Mouse (Mus musculus): ENCODE results near the gene Dcaf8. TPM values are rescaled to one million over a fixed set of nuclear protein-coding genes. Genes with fewer than 3 reads are reported as not detected.
A peak's percentile ranks its signal among the peaks of the same experiment; 100 is the strongest.

Gene Dcaf8
- total RNA-seq, 1 experiment from 2014 or later, result 197 TPM

DNA sequence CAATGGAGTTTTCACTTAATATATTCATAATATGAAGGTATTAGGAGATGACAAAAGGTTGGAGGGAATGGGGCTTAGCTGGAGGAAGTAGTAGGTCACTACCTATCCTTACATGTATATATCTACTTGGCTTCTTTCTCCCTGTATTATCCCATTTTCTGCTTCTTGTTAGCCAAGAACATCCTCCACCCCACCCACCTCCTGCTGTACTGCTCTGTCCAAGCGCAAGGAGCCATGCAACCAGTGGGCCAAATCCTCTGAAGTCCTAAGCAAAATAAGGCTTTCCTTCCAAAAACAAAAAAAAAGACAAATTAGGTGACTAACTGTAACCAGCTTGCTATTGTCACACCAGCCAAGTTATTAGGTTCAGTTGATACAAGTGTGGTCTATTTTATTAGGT lies 7.1 kb upstream of the Dcaf8 start:
- ATAC-seq (ENCODE audit: extremely low read depth, insufficient number of reproducible peaks, low FRiP score, poor library complexity, severe bottlenecking), result no peak

DNA sequence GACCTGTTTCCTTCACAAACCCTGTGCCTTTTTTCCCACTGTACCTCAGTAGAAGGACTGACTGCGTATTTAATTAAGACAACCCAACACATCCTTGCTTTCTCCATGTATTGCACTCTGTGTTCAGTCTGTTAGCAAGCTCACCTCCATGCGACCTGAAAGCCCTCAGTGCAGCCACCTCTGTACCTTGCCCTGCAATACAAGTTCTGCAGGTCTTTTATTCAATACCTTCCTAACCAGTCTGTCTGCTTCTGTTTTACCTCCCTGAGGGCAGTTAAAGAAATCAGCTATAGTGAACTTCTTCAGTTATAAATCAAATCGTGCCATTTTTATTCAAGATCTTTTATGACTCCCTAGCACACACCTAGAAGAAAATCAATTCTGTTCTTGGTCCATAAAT lies 6.4 kb upstream of the Dcaf8 start:
- no peak for ATAC-seq (ENCODE audit: extremely low read depth, insufficient number of reproducible peaks, low FRiP score, poor library complexity, severe bottlenecking)

DNA sequence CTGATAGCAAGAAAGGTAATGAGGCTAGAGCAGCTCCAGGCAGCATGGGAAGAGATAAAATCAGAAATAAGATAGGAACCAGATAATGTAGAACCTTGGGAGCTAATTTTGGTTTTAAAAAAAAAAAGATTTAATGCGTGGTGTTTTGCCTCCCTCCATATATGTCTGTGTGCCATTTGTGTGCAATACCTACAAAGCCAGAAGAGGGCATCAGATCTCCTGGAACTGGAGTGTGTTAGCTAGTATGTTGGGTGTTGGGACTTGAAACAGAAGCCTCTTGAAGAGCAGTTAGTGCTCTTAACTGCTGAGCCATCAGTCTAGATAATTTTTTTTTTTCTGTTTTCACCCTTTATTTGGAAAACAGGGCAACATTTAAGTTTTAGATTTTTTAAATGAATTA lies 4.3 kb upstream of the Dcaf8 start:
- peak; percentile 70 for ATAC-seq (ENCODE audit: extremely low read depth, insufficient number of reproducible peaks, low FRiP score, poor library complexity, severe bottlenecking)

DNA sequence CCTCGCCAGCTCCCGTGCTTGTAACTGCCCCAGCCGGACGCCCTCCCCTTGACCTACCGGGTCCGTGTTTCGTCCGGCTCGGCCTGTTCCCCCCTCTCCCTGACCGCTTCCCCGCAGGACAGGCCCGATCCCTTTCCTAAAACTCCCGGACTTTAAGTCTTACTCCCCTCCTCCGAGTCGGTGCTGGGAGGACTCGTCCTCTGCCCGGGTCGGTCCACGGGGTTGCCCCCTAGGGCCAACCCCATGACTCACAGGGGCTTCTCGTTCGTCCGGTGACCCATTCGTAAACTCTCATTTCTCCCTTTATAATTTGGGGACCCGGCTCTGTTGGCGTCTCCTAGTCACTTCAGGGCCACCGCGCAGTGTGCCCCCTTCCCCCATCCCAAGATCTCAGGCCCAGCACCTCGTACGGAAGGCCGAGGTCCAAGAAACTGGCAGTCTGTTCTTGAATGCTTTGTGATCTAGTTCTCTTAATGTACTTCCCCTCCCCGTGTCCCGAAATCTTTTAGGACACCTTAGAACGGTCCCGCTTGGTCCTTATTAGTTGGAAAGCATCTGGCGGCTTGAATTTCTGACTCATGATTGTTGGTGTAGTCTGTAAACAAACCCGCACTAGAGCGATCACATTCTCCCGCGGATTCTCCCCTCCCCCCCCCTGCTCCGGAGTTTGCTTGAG lies 533 bp downstream of the Dcaf8 start:
- ATAC-seq (ENCODE audit: extremely low read depth, insufficient number of reproducible peaks, low FRiP score, poor library complexity, severe bottlenecking), result no peak

DNA sequence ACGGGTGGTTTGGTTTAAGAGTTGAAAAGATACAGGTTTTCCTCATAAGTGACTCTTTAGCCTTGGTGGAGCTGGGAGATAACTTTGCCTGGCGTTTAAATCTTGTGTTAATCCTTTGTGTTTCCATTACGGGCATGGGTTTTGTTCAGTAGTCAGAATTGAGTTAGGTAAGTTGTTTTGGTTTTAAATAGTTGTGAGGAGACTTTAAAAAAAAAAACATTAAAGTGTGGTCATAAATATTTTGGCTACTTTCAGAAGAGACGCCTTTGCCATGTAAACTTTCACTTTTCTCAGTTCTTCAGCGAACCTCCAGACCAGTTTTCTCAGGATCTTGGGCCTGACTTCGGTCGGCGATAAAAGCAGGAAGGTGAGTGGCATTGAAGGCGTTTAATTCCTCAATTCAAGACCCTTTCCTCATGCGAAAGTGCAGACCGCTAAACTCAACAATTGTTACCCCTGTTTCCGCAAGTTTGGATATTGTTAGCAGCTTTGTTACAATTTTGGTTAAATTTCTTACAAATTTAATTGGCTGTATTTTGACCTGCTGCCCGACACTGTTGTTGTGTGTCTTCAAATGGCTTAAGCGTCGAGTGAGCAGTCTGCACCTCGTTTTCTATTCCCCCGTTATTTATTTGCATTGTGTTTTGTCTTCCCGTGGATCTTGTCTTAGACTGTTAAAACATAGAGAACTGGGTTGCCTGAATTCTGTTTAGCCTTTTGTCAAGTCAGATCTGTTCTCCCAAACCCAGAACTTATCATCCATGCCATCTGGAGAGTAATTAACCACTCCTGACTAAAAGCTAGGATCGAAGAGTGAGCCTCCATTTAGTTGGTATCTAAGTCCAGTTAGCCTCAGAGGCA lies 1.3 kb downstream of the Dcaf8 start:
- ATAC-seq (ENCODE audit: extremely low read depth, insufficient number of reproducible peaks, low FRiP score, poor library complexity, severe bottlenecking), result no peak

DNA sequence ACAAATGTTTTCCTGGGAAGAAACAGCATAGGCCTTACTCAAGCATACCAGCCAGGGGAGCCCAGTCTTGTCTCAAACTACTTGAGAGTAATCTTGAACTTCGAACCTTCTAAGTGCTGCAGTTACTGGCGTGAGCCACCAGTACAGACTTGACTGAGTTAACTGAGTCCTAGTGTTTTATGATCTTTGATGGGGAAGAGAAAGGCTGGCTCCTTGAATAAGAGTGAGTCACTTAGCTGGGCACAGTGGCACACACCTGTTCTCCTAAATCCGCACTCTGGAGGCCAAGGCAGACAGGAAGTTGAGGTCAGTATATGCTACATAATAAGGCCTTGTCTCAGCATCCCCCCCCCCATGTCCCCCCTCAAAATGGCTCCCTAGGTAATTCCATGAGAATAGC lies 6.7 kb downstream of the Dcaf8 start:
- no peak for ATAC-seq (ENCODE audit: extremely low read depth, insufficient number of reproducible peaks, low FRiP score, poor library complexity, severe bottlenecking)

DNA sequence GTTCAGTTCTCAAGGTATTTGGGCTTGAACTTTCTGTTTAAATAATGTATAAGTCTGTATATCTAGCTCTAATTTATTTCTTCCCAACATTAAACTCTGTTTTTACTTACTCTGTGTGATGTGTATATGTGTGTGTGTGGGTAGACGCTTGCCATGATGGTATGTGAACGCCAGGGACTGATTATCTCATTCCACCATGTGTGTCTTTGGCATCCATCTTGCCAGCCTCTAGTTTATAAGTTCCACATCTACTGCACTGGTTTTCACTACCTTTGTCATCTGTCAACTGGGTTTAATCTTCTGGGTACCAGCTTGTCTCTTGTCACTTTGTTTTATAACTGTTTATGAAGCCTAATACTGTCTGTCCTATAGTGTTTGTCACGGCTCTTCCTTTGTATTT lies 7.6 kb downstream of the Dcaf8 start:
- ATAC-seq (ENCODE audit: extremely low read depth, insufficient number of reproducible peaks, low FRiP score, poor library complexity, severe bottlenecking), result no peak

DNA sequence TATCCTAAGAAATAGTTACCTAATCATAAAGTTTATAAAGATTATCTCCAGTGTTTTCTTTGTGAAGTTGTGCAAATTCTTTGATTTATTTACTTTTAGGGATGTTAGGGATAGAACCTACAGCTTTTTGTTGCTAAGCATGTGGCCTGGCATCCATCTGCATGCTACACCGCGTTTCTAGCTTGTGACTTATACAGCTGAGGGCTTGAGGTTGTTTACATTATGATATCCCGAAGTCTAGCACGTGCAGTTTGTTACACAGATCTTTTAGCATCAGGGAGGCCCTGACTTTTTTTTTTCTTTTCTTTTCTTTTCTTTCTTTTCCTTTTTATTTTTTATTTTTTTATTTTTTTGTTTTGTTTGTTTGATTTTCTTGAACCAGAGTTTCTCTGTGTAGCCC lies 12.1 kb downstream of the Dcaf8 start:
- ATAC-seq (ENCODE audit: extremely low read depth, insufficient number of reproducible peaks, low FRiP score, poor library complexity, severe bottlenecking), result no peak

DNA sequence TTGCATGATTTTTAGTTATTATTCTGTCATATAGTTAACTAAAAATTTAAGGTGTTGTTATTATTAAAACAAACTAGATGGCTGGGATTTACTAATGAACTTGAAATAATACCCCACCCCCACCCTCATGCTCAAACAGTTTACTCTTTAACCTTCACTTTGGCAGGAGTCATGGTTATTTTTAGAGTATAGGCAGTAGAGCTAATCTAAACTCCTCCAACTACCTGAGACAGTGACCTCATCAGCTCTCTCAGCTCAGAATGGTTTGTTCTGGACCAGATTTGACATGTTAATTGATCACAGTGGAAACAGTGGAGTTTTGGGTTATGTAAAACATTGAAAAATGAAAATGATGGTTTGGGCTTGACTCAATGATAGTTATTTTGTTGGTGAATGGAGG lies 12.6 kb downstream of the Dcaf8 start:
- no peak for ATAC-seq (ENCODE audit: extremely low read depth, insufficient number of reproducible peaks, low FRiP score, poor library complexity, severe bottlenecking)

DNA sequence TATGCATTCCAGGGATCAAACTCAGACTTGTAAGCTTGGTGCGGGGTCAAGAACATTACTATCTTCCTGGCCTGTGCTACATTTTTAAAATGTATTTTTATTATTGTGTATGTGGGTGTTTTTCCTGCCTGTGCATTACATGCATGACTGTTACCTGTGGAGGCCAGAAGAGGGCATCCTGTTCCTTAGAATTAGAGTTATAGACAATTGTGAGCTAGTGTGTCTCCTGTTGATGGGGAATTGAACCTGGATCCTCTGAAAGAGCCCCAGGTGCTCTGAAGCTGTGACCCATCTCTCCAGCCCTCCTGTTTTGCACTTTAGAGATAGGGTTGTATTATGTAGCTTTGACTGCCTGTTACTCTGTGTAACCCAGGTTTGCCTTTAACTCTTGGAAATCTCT lies 14.1 kb downstream of the Dcaf8 start:
- ATAC-seq (ENCODE audit: extremely low read depth, insufficient number of reproducible peaks, low FRiP score, poor library complexity, severe bottlenecking), result peak; percentile 60; the same call in 1 of the 2 replicates

DNA sequence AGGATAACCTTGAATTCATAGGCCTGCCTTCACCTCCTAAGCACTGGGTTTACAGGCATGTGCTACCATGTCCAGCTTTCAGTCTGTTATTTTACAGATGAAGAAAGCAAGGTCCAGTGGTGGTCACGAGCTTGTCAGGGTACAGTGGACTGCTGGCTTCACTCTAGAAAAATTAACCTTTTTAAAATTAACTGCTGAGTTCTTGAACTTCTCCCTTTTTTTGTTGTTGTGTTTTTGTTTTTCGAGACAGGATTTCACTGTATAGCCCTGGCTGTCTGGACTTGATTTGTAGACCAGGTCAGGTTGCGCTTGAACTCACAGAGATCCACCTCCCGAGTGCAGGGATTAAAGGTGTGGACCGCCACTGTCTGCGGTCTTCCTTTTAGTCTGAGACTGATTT lies 15.1 kb downstream of the Dcaf8 start:
- ATAC-seq (ENCODE audit: extremely low read depth, insufficient number of reproducible peaks, low FRiP score, poor library complexity, severe bottlenecking), result no peak

DNA sequence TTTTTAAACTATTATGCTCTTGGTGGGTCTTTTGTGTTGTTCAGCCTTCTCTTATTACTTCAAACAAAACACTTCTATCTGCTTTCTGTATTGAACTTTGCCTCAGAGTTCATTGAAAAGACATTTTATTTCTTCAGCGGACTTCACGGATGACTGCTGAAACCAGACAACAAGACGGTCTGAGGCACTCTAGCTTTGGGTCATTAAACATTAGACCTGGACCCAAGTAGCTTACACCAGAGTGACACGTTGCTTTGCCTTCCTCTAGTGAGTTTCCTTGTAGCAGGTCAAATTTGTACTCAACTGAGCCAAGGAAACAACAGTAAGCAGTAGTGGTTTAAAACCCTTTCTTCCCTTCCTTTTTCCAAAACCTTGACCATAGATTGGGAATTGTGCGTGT lies 20.0 kb downstream of the Dcaf8 start:
- no peak for ATAC-seq (ENCODE audit: extremely low read depth, insufficient number of reproducible peaks, low FRiP score, poor library complexity, severe bottlenecking)

DNA sequence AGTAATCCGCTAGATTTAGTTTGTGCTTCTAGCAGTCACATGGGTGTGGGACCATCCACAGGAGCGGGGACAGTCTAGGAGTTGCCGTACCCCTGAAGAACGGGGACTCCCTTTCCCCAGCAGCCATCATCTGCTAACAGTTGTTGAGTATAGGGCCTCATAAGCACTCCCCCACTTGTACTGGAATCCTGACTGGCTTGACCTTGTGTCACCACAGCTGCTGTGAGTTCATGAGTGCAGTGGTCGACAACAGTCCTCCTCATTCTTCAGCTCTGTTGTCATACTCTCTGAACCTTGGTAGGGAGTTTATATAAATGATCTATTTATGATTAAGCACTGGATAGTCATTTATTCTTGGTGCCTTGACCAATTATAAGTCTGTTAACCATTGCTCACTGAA lies 21.9 kb downstream of the Dcaf8 start:
- no peak for ATAC-seq (ENCODE audit: extremely low read depth, insufficient number of reproducible peaks, low FRiP score, poor library complexity, severe bottlenecking)

DNA sequence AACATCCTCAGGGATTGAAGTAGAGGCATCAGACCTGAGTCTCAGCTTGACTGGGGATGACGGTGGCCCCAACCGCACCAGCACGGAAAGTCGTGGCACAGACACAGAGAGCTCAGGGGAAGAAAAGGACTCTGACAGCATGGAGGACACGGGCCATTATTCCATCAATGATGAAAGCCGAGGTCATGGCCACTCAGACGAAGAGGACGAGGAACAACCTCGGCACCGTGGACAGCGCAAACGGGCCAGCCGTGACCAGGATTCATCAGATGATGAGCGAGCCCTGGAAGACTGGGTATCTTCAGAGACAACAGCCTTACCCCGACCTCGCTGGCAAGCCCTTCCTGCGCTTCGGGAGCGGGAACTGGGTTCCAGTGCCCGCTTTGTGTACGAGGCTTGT lies 24.5 kb downstream of the Dcaf8 start:
- no peak for ATAC-seq (ENCODE audit: extremely low read depth, insufficient number of reproducible peaks, low FRiP score, poor library complexity, severe bottlenecking)

DNA sequence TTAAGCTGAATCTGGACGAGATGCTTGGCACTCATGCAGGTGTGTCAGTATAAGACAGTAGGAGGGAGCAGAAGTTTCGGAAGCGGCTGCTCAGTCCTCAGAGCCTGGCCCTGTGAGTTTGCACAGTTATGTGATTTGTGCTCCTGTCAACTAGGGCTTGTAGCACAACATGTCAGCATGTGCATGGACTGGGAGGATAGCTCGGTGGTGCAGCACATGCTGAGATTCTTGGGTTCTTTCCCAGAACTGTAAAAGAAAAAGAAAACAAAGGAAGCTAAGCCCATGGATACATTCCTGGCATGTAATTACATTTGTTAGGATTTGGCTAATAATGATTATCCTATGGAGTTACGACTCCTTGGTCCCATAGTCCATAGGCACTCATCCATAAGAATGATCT lies 25.3 kb downstream of the Dcaf8 start:
- ATAC-seq (ENCODE audit: extremely low read depth, insufficient number of reproducible peaks, low FRiP score, poor library complexity, severe bottlenecking), result no peak

DNA sequence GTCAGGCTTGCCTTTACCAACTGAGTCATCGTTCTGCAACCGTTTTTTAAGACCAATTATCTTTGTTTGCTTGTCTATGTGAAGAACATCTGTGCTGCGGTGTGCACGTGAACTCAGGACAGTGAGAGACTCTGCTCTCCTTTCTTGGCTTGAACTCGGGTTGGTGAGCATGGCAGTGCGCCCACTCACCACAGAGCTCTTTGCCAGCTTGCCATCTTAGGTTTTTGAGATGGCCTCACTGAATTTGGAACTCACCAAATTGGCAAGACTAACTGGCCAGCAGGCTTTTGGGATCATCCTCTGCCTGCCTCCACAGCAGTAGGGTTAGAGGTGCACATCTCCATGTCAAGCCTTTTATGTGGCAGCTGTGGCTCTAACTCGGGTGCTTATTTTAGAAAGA lies 29.9 kb downstream of the Dcaf8 start:
- no peak for ATAC-seq (ENCODE audit: extremely low read depth, insufficient number of reproducible peaks, low FRiP score, poor library complexity, severe bottlenecking)

DNA sequence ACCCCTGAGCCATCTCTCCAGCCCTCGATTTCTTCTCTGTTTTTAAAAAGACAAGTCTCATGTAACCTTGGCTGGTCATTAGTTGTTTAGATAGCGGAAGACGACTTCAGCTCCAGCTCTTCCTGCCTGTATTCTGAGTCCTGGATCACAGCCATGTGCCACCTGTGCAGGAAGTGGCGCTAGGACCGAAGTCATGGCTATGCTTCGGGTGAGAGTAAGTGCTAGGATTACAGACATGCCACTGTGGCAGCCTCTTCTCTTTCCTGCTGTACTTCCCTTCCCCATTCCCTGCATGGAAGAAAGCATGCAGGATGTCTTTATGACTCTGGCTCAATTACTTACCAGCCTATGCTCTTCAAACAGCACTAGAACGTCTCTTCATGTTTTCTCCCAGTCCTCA lies 31.2 kb downstream of the Dcaf8 start:
- ATAC-seq (ENCODE audit: extremely low read depth, insufficient number of reproducible peaks, low FRiP score, poor library complexity, severe bottlenecking), result no peak

DNA sequence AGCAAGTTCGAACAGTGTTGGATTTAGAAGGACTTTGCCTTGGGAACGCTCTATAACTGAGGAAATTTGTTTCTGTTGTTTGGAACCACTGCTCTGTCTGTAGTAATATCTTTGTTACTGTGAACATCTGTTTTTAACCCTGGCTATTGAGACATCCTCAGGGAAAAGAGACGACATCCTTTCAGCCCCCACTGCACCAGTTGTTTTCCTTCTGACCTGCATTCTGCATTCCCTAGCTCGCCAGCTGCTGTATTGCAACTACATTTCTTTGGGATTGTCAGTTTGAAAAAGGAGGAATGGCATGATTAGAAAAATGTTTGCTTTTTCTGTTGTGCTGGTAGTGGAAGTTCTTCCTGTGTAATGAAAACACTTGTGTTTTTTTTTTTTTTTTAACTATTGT lies 33.0 kb downstream of the Dcaf8 start:
- no peak for ATAC-seq (ENCODE audit: extremely low read depth, insufficient number of reproducible peaks, low FRiP score, poor library complexity, severe bottlenecking)

DNA sequence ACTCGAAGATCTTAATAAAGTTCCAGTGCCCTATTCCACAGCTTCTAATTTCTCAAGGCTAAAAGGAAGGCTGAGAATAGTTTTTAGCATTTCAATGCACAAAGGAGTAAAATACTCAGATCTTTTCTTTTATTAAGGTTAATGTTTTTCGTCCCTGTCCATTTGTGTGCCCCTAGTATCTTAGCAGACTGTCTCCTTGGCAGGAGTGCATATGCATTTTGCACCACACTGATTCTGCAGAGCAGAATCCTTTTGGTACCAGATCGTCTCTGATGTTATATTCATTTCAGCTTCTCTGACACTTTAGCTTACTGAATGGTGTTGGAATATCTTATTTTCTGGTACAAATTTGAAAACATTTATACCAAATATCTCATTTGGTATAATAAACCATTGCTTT lies 33.9 kb downstream of the Dcaf8 start:
- ATAC-seq (ENCODE audit: extremely low read depth, insufficient number of reproducible peaks, low FRiP score, poor library complexity, severe bottlenecking), result no peak

DNA sequence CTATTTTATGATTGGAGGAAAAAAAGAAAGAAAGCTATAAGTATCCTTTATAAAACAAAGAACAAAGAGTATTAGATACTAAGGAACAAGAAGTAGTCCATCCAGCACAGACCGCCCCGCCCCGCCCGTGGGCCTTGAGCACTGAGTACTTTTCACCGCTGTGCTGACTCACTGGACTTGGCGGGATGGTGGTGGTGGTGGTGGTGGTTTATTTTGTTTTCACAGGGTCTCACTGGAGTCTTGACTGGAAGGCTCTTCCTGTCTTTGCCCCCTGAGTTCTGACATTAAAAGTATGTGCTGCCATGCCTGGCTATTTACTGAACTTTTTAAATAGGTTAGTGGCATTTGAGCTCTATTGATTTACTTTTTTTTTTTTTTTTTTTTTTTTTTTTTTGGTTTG lies 35.2 kb downstream of the Dcaf8 start:
- no peak for ATAC-seq (ENCODE audit: extremely low read depth, insufficient number of reproducible peaks, low FRiP score, poor library complexity, severe bottlenecking)

DNA sequence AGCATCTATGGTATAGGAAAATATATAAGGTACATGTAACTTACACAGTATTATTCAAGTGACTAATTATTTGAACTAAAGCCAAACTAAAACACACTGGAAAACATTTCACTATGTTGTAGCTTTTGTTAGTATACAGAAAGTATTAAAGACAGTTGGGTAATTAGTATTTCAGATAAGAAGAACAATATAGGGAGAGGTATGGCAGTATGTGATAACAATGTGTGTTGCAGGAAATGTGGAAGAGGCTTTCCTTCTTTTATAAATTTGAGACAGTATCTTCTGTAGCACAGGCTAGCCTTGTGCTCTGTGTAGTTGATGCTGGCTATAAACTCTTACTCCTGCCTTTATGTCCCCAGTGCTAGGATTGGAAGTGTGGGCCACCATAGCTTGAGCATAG lies 36.0 kb downstream of the Dcaf8 start:
- ATAC-seq (ENCODE audit: extremely low read depth, insufficient number of reproducible peaks, low FRiP score, poor library complexity, severe bottlenecking), result no peak
